Mouse (Mus musculus) CH12.LX (cell line): ENCODE data around the gene Cacna1c. TPM values are rescaled to one million over a fixed set of nuclear protein-coding genes. Genes with fewer than 3 reads are reported as not detected.
A peak's percentile ranks its signal among the peaks of the same experiment; 100 is the strongest.

Source experiments
- DNase-seq: peaks from one replicate; pipeline ENCODE4 v3.0.0-alpha.2; 2013; ENCODE audit errors: extremely low read depth
- H3K27ac ChIP-seq: 2 replicates; pipeline ENCODE4 v1.5.1; 2012; ENCODE audit warnings: low read depth, mild to moderate bottlenecking, control low read depth, moderate library complexity; ENCODE audit not compliant: insufficient read depth
- H3K27me3 ChIP-seq: replicated peaks from 2 replicates; pipeline ENCODE3; 2012; ENCODE audit warnings: inconsistent platforms
- H3K36me3 ChIP-seq, 2 experiments: replicated peaks in 1 of 2; 2 replicates each; pipeline versions ENCODE3 to v1.6.1; 2012; ENCODE audit warnings: inconsistent platforms in 1 of 2, low read length in 1 of 2, mild to moderate bottlenecking in 1 of 2, mixed read lengths in 1 of 2, moderate library complexity in 1 of 2; ENCODE audit not compliant: control insufficient read depth in 1 of 2, insufficient read depth in 1 of 2
- H3K4me1 ChIP-seq, 2 experiments: 2 replicates each; pipeline ENCODE4 v1.6.1; 2012; ENCODE audit warnings: inconsistent platforms in 1 of 2, moderate library complexity in 1 of 2; ENCODE audit not compliant: insufficient read depth in 2 of 2, control insufficient read depth in 1 of 2
- H3K4me2 ChIP-seq: 2 replicates; pipeline ENCODE4 v1.6.1; 2012; ENCODE audit warnings: low read depth, mild to moderate bottlenecking, control low read depth; ENCODE audit not compliant: poor library complexity, insufficient read depth, severe bottlenecking
- H3K4me3 ChIP-seq, 3 experiments: fragments of 150-350 bp in 1 of 3; sonication (generic) in 1 of 3; replicated peaks in 1 of 3; 2 replicates each; pipeline versions ENCODE3 to v1.5.1; 2011 to 2012; ENCODE audit warnings: low read depth in 2 of 3, low read length in 2 of 3, mild to moderate bottlenecking in 2 of 3, moderate library complexity in 2 of 3, control low read depth in 1 of 3, improper control_type of control experiment in 1 of 3, inconsistent platforms in 1 of 3, mixed read lengths in 1 of 3; ENCODE audit not compliant: poor library complexity in 1 of 3
- H3K79me2 ChIP-seq: replicated peaks from 2 replicates; pipeline ENCODE4 v1.6.1; 2012; ENCODE audit warnings: mild to moderate bottlenecking, moderate library complexity; ENCODE audit not compliant: control insufficient read depth, poor library complexity, insufficient read depth, severe bottlenecking; ENCODE audit errors: extremely low read depth
- H3K9ac ChIP-seq: 2 replicates; pipeline ENCODE4 v1.6.1; 2012; ENCODE audit warnings: low read depth, mild to moderate bottlenecking, control low read depth, moderate library complexity; ENCODE audit not compliant: insufficient read depth
- H3K9me3 ChIP-seq: replicated peaks from 2 replicates; pipeline ENCODE3; 2012; ENCODE audit warnings: low read length, inconsistent platforms, mixed read lengths
- CHD1 ChIP-seq: IDR thresholded peaks from 2 replicates; pipeline ENCODE4 v1.6.1; 2012; ENCODE audit warnings: low read depth, low read length, improper control_type of control experiment, inconsistent platforms
- CHD2 ChIP-seq: IDR thresholded peaks from 2 replicates; pipeline ENCODE4 v1.6.1; 2011; ENCODE audit warnings: low read length, improper control_type of control experiment
- CTCF ChIP-seq, 2 experiments: IDR thresholded peaks in 1 of 2; conservative IDR thresholded peaks in 1 of 2; 2 replicates each; pipeline ENCODE4 v1.5.1; 2011 to 2012; ENCODE audit warnings: low read depth in 2 of 2, low read length in 2 of 2, improper control_type of control experiment in 1 of 2, inconsistent platforms in 1 of 2, mild to moderate bottlenecking in 1 of 2, moderate library complexity in 1 of 2
- ELF1 ChIP-seq: IDR thresholded peaks from 2 replicates; pipeline ENCODE4 v1.6.1; 2014; ENCODE audit warnings: low read depth, mild to moderate bottlenecking, inconsistent platforms, low read length, improper control_type of control experiment
- GABPA ChIP-seq: IDR thresholded peaks from 2 replicates; pipeline ENCODE4 v1.6.1; 2012; ENCODE audit warnings: low read depth, low read length, improper control_type of control experiment, inconsistent platforms; ENCODE audit not compliant: insufficient replicate concordance
- HCFC1 ChIP-seq: IDR thresholded peaks from 2 replicates; pipeline ENCODE4 v1.6.1; 2012; ENCODE audit warnings: low read depth, mild to moderate bottlenecking, inconsistent platforms, low read length, improper control_type of control experiment
- JUN ChIP-seq: IDR thresholded peaks from 2 replicates; pipeline ENCODE4 v1.6.1; 2011; ENCODE audit warnings: low read depth, mild to moderate bottlenecking, low read length, improper control_type of control experiment, moderate library complexity; ENCODE audit not compliant: insufficient read depth
- MAFK ChIP-seq: IDR thresholded peaks from 2 replicates; pipeline ENCODE4 v1.6.1; 2011; ENCODE audit warnings: low read length, improper control_type of control experiment; ENCODE audit not compliant: insufficient replicate concordance
- MAZ ChIP-seq: IDR thresholded peaks from 2 replicates; pipeline ENCODE4 v1.6.1; 2012; ENCODE audit warnings: low read depth, mild to moderate bottlenecking, inconsistent platforms, low read length, improper control_type of control experiment, moderate library complexity
- MYC ChIP-seq: IDR thresholded peaks from 2 replicates; pipeline ENCODE4 v1.6.1; 2011; ENCODE audit warnings: low read depth, mild to moderate bottlenecking, improper control_type of control experiment, low read length
- NELFE ChIP-seq: IDR thresholded peaks from 2 replicates; pipeline ENCODE4 v1.6.1; 2011; ENCODE audit warnings: low read depth, low read length, improper control_type of control experiment
- NRF1 ChIP-seq: IDR thresholded peaks from 2 replicates; pipeline ENCODE4 v1.6.1; 2014; ENCODE audit warnings: low read depth, mild to moderate bottlenecking, inconsistent platforms, low read length, improper control_type of control experiment, moderate library complexity
- PAX5 ChIP-seq: IDR thresholded peaks from 2 replicates; pipeline ENCODE4 v1.6.1; 2012; ENCODE audit warnings: low read length, inconsistent platforms, mixed read lengths
- POLR2A ChIP-seq: IDR thresholded peaks from 2 replicates; pipeline ENCODE4 v1.6.1; 2011; ENCODE audit warnings: low read depth, mild to moderate bottlenecking, improper control_type of control experiment, low read length
- POLR2AphosphoS2 ChIP-seq: IDR thresholded peaks from 2 replicates; pipeline ENCODE4 v1.6.1; 2011; ENCODE audit warnings: low read depth, low read length, improper control_type of control experiment
- RAD21 ChIP-seq: IDR thresholded peaks from 2 replicates; pipeline ENCODE4 v1.6.1; 2011; ENCODE audit warnings: low read depth, mild to moderate bottlenecking, low read length, improper control_type of control experiment, moderate library complexity
- SIN3A ChIP-seq: IDR thresholded peaks from 2 replicates; pipeline ENCODE4 v1.6.1; 2012; ENCODE audit warnings: low read length, improper control_type of control experiment, inconsistent platforms
- SMC3 ChIP-seq: IDR thresholded peaks from 2 replicates; pipeline ENCODE4 v1.6.1; 2011; ENCODE audit warnings: low read depth, low read length, improper control_type of control experiment
- TBP ChIP-seq: conservative IDR thresholded peaks from 2 replicates; pipeline ENCODE4 v1.6.1; 2011; ENCODE audit warnings: low read depth, low read length, improper control_type of control experiment
- TCF12 ChIP-seq: IDR thresholded peaks from 2 replicates; pipeline ENCODE4 v1.6.1; 2014; ENCODE audit warnings: low read depth, mild to moderate bottlenecking, inconsistent platforms, low read length, improper control_type of control experiment
- UBTF ChIP-seq: IDR thresholded peaks from 2 replicates; pipeline ENCODE4 v1.6.1; 2012; ENCODE audit warnings: low read depth, mild to moderate bottlenecking, inconsistent platforms, low read length, improper control_type of control experiment, moderate library complexity
- ZC3H11A ChIP-seq: IDR thresholded peaks from 2 replicates; pipeline ENCODE4 v1.6.1; 2012; ENCODE audit warnings: low read depth, mild to moderate bottlenecking, inconsistent platforms, low read length, improper control_type of control experiment
- ZKSCAN1 ChIP-seq: IDR thresholded peaks from 2 replicates; pipeline ENCODE4 v1.6.1; 2012; ENCODE audit warnings: low read depth, inconsistent platforms, low read length, improper control_type of control experiment, borderline replicate concordance
- ZMIZ1 ChIP-seq: IDR thresholded peaks from 2 replicates; pipeline ENCODE4 v1.6.1; 2012; ENCODE audit warnings: low read depth, mild to moderate bottlenecking, inconsistent platforms, low read length, improper control_type of control experiment
- dilution Hi-C: fragments of 300-500 bp; cut with MboI; formaldehyde crosslinking; loops from 2 replicates; pipeline ENCODE4 v1.14.3; 2020; ENCODE audit warnings: low sequenced_read_pairs; ENCODE audit not compliant: extremely low pct_unique_long_range_greater_than_20kb, extremely low pct_ligation_motif_present
- in situ Hi-C: fragments of 300-500 bp; cut with MboI; formaldehyde crosslinking; loops from 3 replicates; pipeline ENCODE4 v1.14.3; 2019; ENCODE audit warnings: low sequenced_read_pairs, low pct_ligation_motif_present, low pct_unique_long_range_greater_than_20kb, mixed read lengths
- polyA plus RNA-seq: library from polyadenylated mRNA; unstranded; fragments of >175 nt; gene quantifications from 2 replicates; pipeline ENCODE4 v1.2.1, GENCODE M21; 2012; ENCODE audit warnings: low read depth; ENCODE audit not compliant: insufficient read length
- total RNA-seq, 2 experiments: library from RNA; depleted of rRNA; stranded (reverse); fragments of 300-350 nt in 1 of 2; fragments of >200 nt in 1 of 2; gene quantifications; 2 replicates each; pipeline ENCODE4 v1.2.3; 2012 to 2014

Gene Cacna1c
- total and polyA plus RNA-seq, 3 experiments, result 0.04 TPM; not detected in 2

- TF ChIP-seq HCFC1 (peak; percentile 88), NELFE (peak; percentile 63; the same call in 1 of the 2 replicates), PAX5 (no peak), MYC (no peak), POLR2AphosphoS2 (no peak), NRF1 (peak; percentile 53), GABPA (no peak), MAZ (peak; percentile 82; the same call in 1 of the 2 replicates), CTCF (conservative IDR thresholded peaks at IDR 0.05 in 1 of 2, IDR thresholded peaks at IDR 0.05 in 1 of 2; ENCODE audit: low read depth in 2 of 2, low read length in 2 of 2) (peak in 1 of 2 experiments; percentile 53; a peak in 2 of 4 replicates), ELF1 (peak; percentile 97), ZMIZ1 (peak; percentile 71)
Observed at GRCm38 (mm10) chr6:119175078-119175853, 21.0 kb downstream of the Cacna1c start, which contains the start of gene Dcp1b (continued).

- no peak overlapping the region for H3K9ac ChIP-seq
- peaks cover 2 to 28% of the 10 kb centered on the region in 2 experiments for H3K4me1 ChIP-seq
- no peaks in the 10 kb centered on the region for H3K9me3 ChIP-seq
- DNase-seq, result no peak
- H3K36me3 ChIP-seq, result no peaks in the 10 kb centered on the region
- H3K79me2 ChIP-seq, result no peaks in the 10 kb centered on the region
- H3K4me3 ChIP-seq, result peak overlapping the region in 1 of 3 experiments; percentile 82
- in situ Hi-C loops (no loop called here), dilution Hi-C loops (no loop called here)
- TF ChIP-seq ZMIZ1, result no peak
- no peak for TF ChIP-seq MAFK
- no peak for TF ChIP-seq ZKSCAN1
- no peak for TF ChIP-seq MYC
- TF ChIP-seq CTCF (conservative IDR thresholded peaks at IDR 0.05 in 1 of 2, IDR thresholded peaks at IDR 0.05 in 1 of 2; ENCODE audit: low read depth in 2 of 2, low read length in 2 of 2), result no peak
- no peak for TF ChIP-seq POLR2A
- TF ChIP-seq UBTF, result no peak
- no peak for TF ChIP-seq JUN
- TF ChIP-seq TBP, result no peak
- TF ChIP-seq HCFC1, result no peak
- TF ChIP-seq POLR2AphosphoS2, result no peak
- no peak for TF ChIP-seq CHD1
- TF ChIP-seq ZC3H11A, result no peak
- TF ChIP-seq MAZ, result no peak
- TF ChIP-seq SMC3, result no peak
- no peak for TF ChIP-seq SIN3A
- no peak for TF ChIP-seq ELF1
- TF ChIP-seq TCF12, result no peak
- no peak for TF ChIP-seq RAD21
- no peak for TF ChIP-seq CHD2
- TF ChIP-seq, all 38 proteins: peak for 0
- peaks cover 30% of the 10 kb centered on the region for H3K27me3 ChIP-seq
- no peak overlapping the region for H3K27ac ChIP-seq
- no peak overlapping the region for H3K4me2 ChIP-seq
Observed at GRCm38 (mm10) chr6:119174307-119175074, 21.7 kb downstream of the Cacna1c start.
